Mouse (Mus musculus): ENCODE results near the gene E130218I03Rik. TPM values are rescaled to one million over a fixed set of nuclear protein-coding genes. Genes with fewer than 3 reads are reported as not detected.

The E130218I03Rik gene
- 0.43 TPM for polyA plus RNA-seq (2012; fragmentation: generic; extraction: Trizol)

GRCm38 (mm10) chr4:134243516-134244250 is at the start of gene E130218I03Rik:
E130218I03Rik (plus strand) TSS chr4:134243662.
- TF ChIP-seq MYOD1 (IDR thresholded peaks at IDR 0.05; ENCODE audit: control insufficient read depth in 1 of 3, insufficient read length in 2 of 3, low read depth in 2 of 3) (peak in 2 of 3 experiments; percentile 59 to 77), TCF12 (IDR thresholded peaks at IDR 0.05; ENCODE audit: insufficient read depth, poor library complexity, severe bottlenecking) (no peak), TCF3 (IDR thresholded peaks at IDR 0.05; ENCODE audit: insufficient read length, low read depth) (no peak), POLR2AphosphoS2 (IDR thresholded peaks at IDR 0.05; ENCODE audit: insufficient read length, low read depth) (no peak), E2F4 (IDR thresholded peaks at IDR 0.05; ENCODE audit: insufficient read depth) (no peak), CEBPB (IDR thresholded peaks at IDR 0.05; ENCODE audit: insufficient read depth, poor library complexity, severe bottlenecking) (no peak), USF1 (IDR thresholded peaks at IDR 0.05; ENCODE audit: low read depth) (no peak)
- no peaks in the 10 kb centered on the region for H3K36me3 ChIP-seq (ENCODE audit: control insufficient read depth, insufficient read depth)
- peaks cover 15% of the 10 kb centered on the region for H3K27me3 ChIP-seq (ENCODE audit: control insufficient read depth, insufficient read depth, insufficient read length)
- H3K79me2 ChIP-seq (ENCODE audit: control insufficient read depth, insufficient read depth) = no peaks in the 10 kb centered on the region
- peak within 1 kb of the TSS; percentile 93 for H3K4me2 ChIP-seq (ENCODE audit: low read depth)
- H3ac ChIP-seq (ENCODE audit: control insufficient read depth, insufficient read length) = no peak within 1 kb of the TSS
- H3K4me3 ChIP-seq = peak within 1 kb of the TSS; percentile 44

- Histone ChIP-seq H3K36me3 (ENCODE audit: control insufficient read depth, insufficient read depth) (no peaks in the 10 kb centered on the region), H3K4me3 (no peak overlapping the region), H3K4me2 (ENCODE audit: low read depth) (no peak overlapping the region), H3ac (ENCODE audit: control insufficient read depth, insufficient read length) (no peak overlapping the region), H3K79me2 (ENCODE audit: control insufficient read depth, insufficient read depth) (no peaks in the 10 kb centered on the region), H3K27me3 (ENCODE audit: control insufficient read depth, insufficient read depth, insufficient read length) (peaks cover 7% of the 10 kb centered on the region)
- TF ChIP-seq POLR2A (IDR thresholded peaks at IDR 0.05; ENCODE audit: insufficient read length, low read depth) = no peak
- TF ChIP-seq TCF3 (IDR thresholded peaks at IDR 0.05; ENCODE audit: insufficient read length, low read depth) = no peak
- no peak for TF ChIP-seq TCF12 (IDR thresholded peaks at IDR 0.05; ENCODE audit: insufficient read depth, poor library complexity, severe bottlenecking)
- no peak for TF ChIP-seq SRF (IDR thresholded peaks at IDR 0.05; ENCODE audit: control insufficient read depth, insufficient read length, low read depth)
- no peak for TF ChIP-seq E2F4 (IDR thresholded peaks at IDR 0.05; ENCODE audit: insufficient read depth)
- TF ChIP-seq MYOD1 (IDR thresholded peaks at IDR 0.05; ENCODE audit: control insufficient read depth in 1 of 3, insufficient read length in 2 of 3, low read depth in 2 of 3) = no peak
- TF ChIP-seq MAX (IDR thresholded peaks at IDR 0.05; ENCODE audit: low read depth) = no peak
- no peak for TF ChIP-seq CEBPB (IDR thresholded peaks at IDR 0.05; ENCODE audit: insufficient read depth, poor library complexity, severe bottlenecking)
- no peak for TF ChIP-seq MYOG (IDR thresholded peaks at IDR 0.05; ENCODE audit: control insufficient read depth in 1 of 3, insufficient read depth in 1 of 3, insufficient read length in 2 of 3, low read depth in 2 of 3)
- TF ChIP-seq USF1 (IDR thresholded peaks at IDR 0.05; ENCODE audit: low read depth) = no peak
- TF ChIP-seq REST (IDR thresholded peaks at IDR 0.05; ENCODE audit: insufficient read depth, insufficient read length) = no peak
- TF ChIP-seq POLR2AphosphoS2 (IDR thresholded peaks at IDR 0.05; ENCODE audit: insufficient read length, low read depth) = no peak
Measured at GRCm38 (mm10) chr4:134199371-134199770, 44.1 kb upstream of the E130218I03Rik start.

GRCm38 (mm10) chr4:134202904-134203303 is 40.6 kb upstream of the E130218I03Rik start, which contains the start of gene Gm7534:
Gm7534 (minus strand) TSS chr4:134203004.
- H3K27me3 ChIP-seq (ENCODE audit: control insufficient read depth, insufficient read depth, insufficient read length) = peaks cover 7% of the 10 kb centered on the region
- no peaks in the 10 kb centered on the region for H3K36me3 ChIP-seq (ENCODE audit: control insufficient read depth, insufficient read depth)
- no peak within 1 kb of the TSS for H3K4me3 ChIP-seq
- TF ChIP-seq POLR2AphosphoS2 (IDR thresholded peaks at IDR 0.05; ENCODE audit: insufficient read length, low read depth) (no peak), REST (IDR thresholded peaks at IDR 0.05; ENCODE audit: insufficient read depth, insufficient read length) (no peak), TCF3 (IDR thresholded peaks at IDR 0.05; ENCODE audit: insufficient read length, low read depth) (no peak), MYOG (IDR thresholded peaks at IDR 0.05; ENCODE audit: control insufficient read depth in 1 of 3, insufficient read depth in 1 of 3, insufficient read length in 2 of 3, low read depth in 2 of 3) (no peak), CEBPB (IDR thresholded peaks at IDR 0.05; ENCODE audit: insufficient read depth, poor library complexity, severe bottlenecking) (no peak), E2F4 (IDR thresholded peaks at IDR 0.05; ENCODE audit: insufficient read depth) (no peak), POLR2A (IDR thresholded peaks at IDR 0.05; ENCODE audit: insufficient read length, low read depth) (no peak), MYOD1 (IDR thresholded peaks at IDR 0.05; ENCODE audit: control insufficient read depth in 1 of 3, insufficient read length in 2 of 3, low read depth in 2 of 3) (no peak)
- no peak within 1 kb of the TSS for H3K4me2 ChIP-seq (ENCODE audit: low read depth)
- H3K79me2 ChIP-seq (ENCODE audit: control insufficient read depth, insufficient read depth) = no peaks in the 10 kb centered on the region
- no peak within 1 kb of the TSS for H3ac ChIP-seq (ENCODE audit: control insufficient read depth, insufficient read length)

- no peak overlapping the region for H3K4me3 ChIP-seq
- H3ac ChIP-seq (ENCODE audit: control insufficient read depth, insufficient read length) = no peak overlapping the region
- H3K4me2 ChIP-seq (ENCODE audit: low read depth) = no peak overlapping the region
- no peaks in the 10 kb centered on the region for H3K36me3 ChIP-seq (ENCODE audit: control insufficient read depth, insufficient read depth)
- peaks cover 7% of the 10 kb centered on the region for H3K27me3 ChIP-seq (ENCODE audit: control insufficient read depth, insufficient read depth, insufficient read length)
- H3K79me2 ChIP-seq (ENCODE audit: control insufficient read depth, insufficient read depth) = no peaks in the 10 kb centered on the region
- TF ChIP-seq MYOG (IDR thresholded peaks at IDR 0.05; ENCODE audit: control insufficient read depth in 1 of 3, insufficient read depth in 1 of 3, insufficient read length in 2 of 3, low read depth in 2 of 3) (no peak), POLR2A (IDR thresholded peaks at IDR 0.05; ENCODE audit: insufficient read length, low read depth) (no peak), CEBPB (IDR thresholded peaks at IDR 0.05; ENCODE audit: insufficient read depth, poor library complexity, severe bottlenecking) (no peak), TCF3 (IDR thresholded peaks at IDR 0.05; ENCODE audit: insufficient read length, low read depth) (no peak), USF1 (IDR thresholded peaks at IDR 0.05; ENCODE audit: low read depth) (no peak), POLR2AphosphoS2 (IDR thresholded peaks at IDR 0.05; ENCODE audit: insufficient read length, low read depth) (no peak), E2F4 (IDR thresholded peaks at IDR 0.05; ENCODE audit: insufficient read depth) (no peak), SRF (IDR thresholded peaks at IDR 0.05; ENCODE audit: control insufficient read depth, insufficient read length, low read depth) (no peak), MYOD1 (IDR thresholded peaks at IDR 0.05; ENCODE audit: control insufficient read depth in 1 of 3, insufficient read length in 2 of 3, low read depth in 2 of 3) (no peak), MAX (IDR thresholded peaks at IDR 0.05; ENCODE audit: low read depth) (no peak), TCF12 (IDR thresholded peaks at IDR 0.05; ENCODE audit: insufficient read depth, poor library complexity, severe bottlenecking) (no peak), REST (IDR thresholded peaks at IDR 0.05; ENCODE audit: insufficient read depth, insufficient read length) (no peak)
Measured at GRCm38 (mm10) chr4:134203340-134203896, 40.0 kb upstream of the E130218I03Rik start.

All from myocyte (in vitro differentiated cells).